Mouse (Mus musculus): Measurements from ENCODE around the gene Exosc5. TPM values are rescaled to one million over a fixed set of nuclear protein-coding genes. Genes with fewer than 3 reads are reported as not detected.
A peak's percentile ranks its signal among the peaks of the same experiment; 100 is the strongest.

The Exosc5 gene
- total RNA-seq, 4 experiments from 2014 or later, result 23.1 to 32.2 (median 27.5) TPM

- DNase-seq (ENCODE audit: low spot score in 2 of 2), result no peak
Measured at GRCm38 (mm10) chr7:25705801-25706251, 46.9 kb downstream of the Exosc5 start.

DNA sequence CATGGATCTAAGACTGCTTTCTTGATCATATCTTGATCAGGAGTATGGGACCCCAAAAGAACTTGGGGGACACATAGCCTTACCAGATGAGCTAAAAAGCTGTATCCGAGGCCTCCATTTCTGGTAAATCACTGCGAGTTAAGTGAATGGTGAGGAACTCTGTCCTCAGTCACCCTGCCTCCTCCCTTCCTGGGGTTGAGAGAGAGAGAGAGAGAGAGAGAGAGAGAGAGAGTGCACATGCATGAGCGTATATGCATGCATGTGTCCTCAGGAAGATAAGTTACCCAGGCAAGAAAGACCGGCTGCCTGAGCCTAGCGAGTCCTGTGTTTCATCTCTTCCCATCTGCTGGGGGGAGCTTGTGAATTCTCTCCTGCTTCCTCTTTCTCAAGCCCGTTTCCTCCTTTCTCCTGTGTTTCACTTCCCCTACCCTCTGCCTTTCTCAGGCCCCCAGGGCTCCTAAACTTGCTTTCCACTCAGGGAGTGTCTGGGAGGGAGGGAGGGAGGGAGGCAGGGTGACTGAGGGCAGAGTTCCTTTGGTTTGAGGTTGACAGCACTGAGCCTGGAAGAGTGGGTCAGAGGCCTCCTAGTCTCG lies 47.7 kb downstream of the Exosc5 start:
- no peak for DNase-seq (ENCODE audit: low spot score in 2 of 2)

DNA sequence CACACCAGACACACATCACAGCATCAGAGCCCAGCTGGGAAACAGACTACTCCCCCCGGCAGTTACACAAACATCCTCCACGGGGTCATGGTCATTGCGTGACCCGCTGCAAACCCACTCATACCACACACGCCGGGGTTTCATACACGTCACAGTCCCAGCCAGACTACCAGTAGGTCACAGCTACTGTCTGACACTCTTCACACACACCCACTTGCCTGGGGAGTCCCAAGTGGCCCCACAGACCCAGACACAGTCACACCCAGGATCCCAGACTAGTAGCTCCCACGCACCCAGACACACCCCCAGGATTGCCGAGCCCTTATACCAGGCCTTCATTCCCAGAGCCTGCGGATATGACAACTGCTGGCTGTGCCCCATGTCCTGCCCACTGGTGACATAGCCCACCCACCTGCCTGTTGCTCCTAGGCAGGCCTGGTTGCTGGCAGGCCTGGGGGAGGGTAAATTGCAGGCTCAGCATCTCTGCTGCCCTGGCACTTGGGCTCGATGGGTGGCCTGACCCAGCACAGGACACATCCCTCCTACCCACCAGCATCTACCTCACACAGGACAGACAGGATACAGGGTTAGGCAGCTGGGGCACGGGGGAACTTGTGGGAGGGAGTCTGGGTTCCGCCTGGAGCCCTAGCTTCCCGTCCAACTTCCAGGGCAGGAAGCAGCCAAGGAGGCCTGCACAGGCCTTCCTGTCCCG lies 48.8 kb downstream of the Exosc5 start:
- DNase-seq (ENCODE audit: low spot score in 2 of 2), result no peak

DNA sequence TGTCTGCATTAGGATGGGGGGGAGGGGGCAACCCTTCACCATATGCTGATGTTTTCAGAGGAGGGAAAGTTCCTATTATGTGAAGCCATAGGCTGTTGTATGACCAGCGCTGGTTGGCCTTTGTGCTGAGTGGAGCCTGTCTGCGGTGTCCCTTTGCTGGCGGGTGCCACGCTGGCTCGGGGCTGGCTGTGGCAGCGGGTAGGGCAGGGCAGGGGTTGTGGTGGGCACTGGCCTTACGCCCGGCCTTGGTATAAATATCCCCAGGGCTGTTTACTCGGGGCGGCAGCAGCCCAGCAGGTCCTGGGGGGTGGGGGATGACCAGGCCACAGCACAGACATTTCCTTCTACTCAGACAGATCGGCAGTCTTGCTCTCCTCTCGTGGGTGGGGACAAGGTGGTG lies 51.0 kb downstream of the Exosc5 start:
- no peak for DNase-seq (ENCODE audit: low spot score in 2 of 2)

GRCm38 (mm10) chr7:25710519-25711130 lies 51.7 kb downstream of the Exosc5 start:
- no peak for DNase-seq (ENCODE audit: low spot score in 2 of 2)

DNA sequence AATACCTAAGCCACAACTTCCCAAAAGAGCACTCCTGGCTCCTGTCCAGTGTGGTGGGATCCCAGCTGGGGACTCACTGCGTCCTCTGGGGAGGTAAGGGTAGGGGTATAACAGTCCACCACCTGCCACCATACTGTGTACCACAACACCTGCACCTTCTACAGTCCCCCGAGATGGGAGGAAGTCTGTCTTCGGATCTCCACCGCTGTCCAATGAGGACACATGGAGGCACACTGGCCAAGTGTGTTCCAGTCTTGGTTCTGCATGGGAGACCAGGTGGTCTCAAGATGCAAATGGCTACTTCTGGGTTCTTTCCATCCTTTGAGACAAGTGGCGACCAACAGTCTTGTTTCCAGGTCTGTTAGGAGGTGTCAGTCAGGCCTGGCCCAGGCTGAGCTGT lies 52.2 kb downstream of the Exosc5 start:
- DNase-seq (ENCODE audit: low spot score in 2 of 2), result no peak

- DNase-seq (ENCODE audit: low spot score in 2 of 2), result no peak
Measured at GRCm38 (mm10) chr7:25711731-25712197, 52.8 kb downstream of the Exosc5 start.

GRCm38 (mm10) chr7:25712801-25713200 lies 53.8 kb downstream of the Exosc5 start:
- no peak for DNase-seq (ENCODE audit: low spot score in 2 of 2)

DNA sequence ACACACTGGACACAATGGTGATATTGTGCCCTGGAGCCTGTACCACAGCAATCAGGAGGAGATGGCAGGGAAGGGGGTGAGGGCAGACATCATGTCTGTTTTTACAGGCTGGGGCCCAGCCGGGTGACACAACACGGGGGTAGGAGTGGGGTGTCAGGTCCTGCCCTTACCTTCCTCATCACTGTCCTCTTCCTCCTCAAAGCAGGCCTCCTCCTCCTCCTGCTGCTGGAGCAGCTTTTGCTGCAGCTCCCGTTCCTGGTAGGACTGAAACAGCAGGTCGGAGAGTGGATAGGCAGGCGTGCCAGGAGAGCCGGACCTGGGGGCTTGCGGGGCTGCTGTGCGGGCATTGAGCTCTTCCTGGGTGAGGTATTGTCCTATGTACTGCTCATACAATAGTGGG lies 55.6 kb downstream of the Exosc5 start:
- DNase-seq (ENCODE audit: low spot score in 2 of 2), result no peak

DNA sequence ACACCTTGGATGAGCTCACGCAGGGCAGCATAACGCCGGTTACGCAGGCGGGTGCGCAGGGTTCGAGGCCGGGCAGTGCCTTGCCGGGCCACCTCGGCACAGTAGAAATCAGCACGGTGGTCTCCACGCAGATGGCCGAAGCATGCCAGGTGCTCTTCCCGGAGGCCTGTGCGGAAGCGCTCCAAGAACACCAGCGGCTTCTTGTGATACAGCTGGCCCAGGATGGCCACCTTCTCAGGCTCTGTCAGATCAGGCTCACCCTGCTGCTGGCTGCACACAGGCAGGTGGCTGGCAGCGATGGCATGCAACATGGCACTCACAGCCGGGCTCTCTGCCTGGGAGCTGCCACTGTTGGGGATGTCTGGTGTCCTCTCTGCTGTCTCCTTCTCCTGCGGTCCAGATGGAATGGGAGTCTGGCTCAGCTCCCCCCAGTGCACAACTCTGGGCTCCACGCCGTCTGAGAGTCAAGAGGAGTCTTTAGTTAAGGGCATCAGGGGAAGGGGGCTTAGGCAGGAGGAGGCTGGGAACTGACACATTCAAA lies 56.8 kb downstream of the Exosc5 start:
- DNase-seq (ENCODE audit: low spot score in 2 of 2), result no peak

DNA sequence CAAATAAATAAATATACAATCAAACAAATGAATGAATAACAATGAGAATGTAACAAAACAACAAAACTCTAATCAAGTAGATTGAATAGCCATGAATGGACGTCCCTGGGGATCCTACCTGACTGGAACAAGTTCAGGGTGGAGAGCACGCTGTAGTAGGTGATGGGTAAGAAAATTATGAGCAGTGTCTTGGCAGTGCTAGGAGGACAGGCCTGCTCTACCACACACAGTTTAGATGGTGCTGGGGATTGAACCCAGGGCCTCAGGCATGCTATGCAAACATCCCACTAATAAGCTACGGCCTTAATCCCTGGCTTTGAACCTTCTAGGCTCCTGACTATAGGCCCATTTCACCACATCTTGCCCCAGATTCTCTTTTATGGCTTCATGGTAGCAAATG lies 58.5 kb downstream of the Exosc5 start:
- DNase-seq (ENCODE audit: low spot score in 2 of 2), result no peak

- DNase-seq (ENCODE audit: low spot score in 2 of 2), result peak; percentile 93 to 97
Measured at GRCm38 (mm10) chr7:25718788-25719417, 59.9 kb downstream of the Exosc5 start, which contains the start of gene Ccdc97. Ccdc97 (minus strand) TSS chr7:25719088.

- DNase-seq (ENCODE audit: low spot score in 2 of 2), result peak in 1 of 2 experiments; percentile 82
Measured at GRCm38 (mm10) chr7:25719761-25720610, 61.0 kb downstream of the Exosc5 start.

DNA sequence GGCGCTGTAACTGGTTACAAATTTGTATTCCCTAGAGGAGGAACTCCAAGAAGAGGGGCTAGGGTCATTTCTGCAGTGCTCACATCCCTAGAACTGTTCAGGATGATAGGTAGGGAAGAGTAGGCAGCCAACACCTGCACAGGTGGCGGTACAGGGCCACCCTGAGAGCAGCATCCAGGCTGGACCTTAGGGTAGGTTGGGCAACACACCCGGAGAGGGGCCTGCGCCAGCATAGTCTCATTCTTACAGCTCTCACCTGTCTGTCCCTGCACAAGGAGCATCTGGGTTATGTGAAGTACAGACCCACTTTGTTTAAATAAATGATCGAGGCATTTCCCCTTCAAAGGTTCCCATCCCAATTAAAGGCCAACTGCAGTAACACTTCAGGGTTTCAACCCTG lies 61.8 kb downstream of the Exosc5 start:
- no peak for DNase-seq (ENCODE audit: low spot score in 2 of 2)

Other genes starting within 250 kb of the Exosc5 start
- gene Cxcl17, start 246.3 kb upstream of the Exosc5 start, total RNA-seq (2022), result not detected
- 1 to 10 TPM; 2.3 to 5.1 (median 2.8) TPM for gene Ceacam1, start 181.6 kb upstream of the Exosc5 start, total RNA-seq (2022)
- 1 to 10 TPM in 1 of 4 experiments, under 1 TPM in 3; 0.27 to 1.1 (median 0.37) TPM for gene Ceacam2, start 119.3 kb upstream of the Exosc5 start, total RNA-seq (2022)
- gene Erich4, start 43.3 kb upstream of the Exosc5 start, total RNA-seq (2022), result not detected
- 10 to 100 TPM; 49.8 to 61.0 (median 52.2) TPM for gene Dmac2, start 39.8 kb upstream of the Exosc5 start, total RNA-seq (2022)
- 1 to 10 TPM in 3 of 4 experiments, under 1 TPM in 1; 0.66 to 2.0 (median 1.7) TPM for gene B3gnt8, start 32.5 kb upstream of the Exosc5 start, total RNA-seq (2022)
- 10 to 100 TPM; 34.4 to 42.3 (median 39.3) TPM for gene Bckdha, start 183 bp upstream of the Exosc5 start, total RNA-seq (2022)
- gene Tmem91, start 16.0 kb downstream of the Exosc5 start, total RNA-seq (2022), result 10 to 100 TPM; 10.8 to 16.2 (median 15.1) TPM
- 10 to 100 TPM; 21.0 to 23.9 (median 21.8) TPM for gene B9d2, start 21.6 kb downstream of the Exosc5 start, total RNA-seq (2022)
- 10 to 100 TPM in 2 of 4 experiments, 1 to 10 TPM in 2; 7.2 to 26.4 (median 15.7) TPM for gene Tgfb1, start 27.8 kb downstream of the Exosc5 start, total RNA-seq (2022)
- 10 to 100 TPM; 60.6 to 64.6 (median 62.8) TPM for gene Ccdc97, start 59.9 kb downstream of the Exosc5 start, total RNA-seq (2022)
- gene Hnrnpul1, start 95.6 kb downstream of the Exosc5 start, total RNA-seq (2022), result 100 to 1,000 TPM in 3 of 4 experiments, 10 to 100 TPM in 1; 99.7 to 117 (median 108) TPM
- gene Axl, start 129.5 kb downstream of the Exosc5 start, total RNA-seq (2022), result 10 to 100 TPM; 40.7 to 75.5 (median 58.6) TPM
- 1 to 10 TPM; 1.6 to 3.4 (median 2.4) TPM for gene Cyp2s1, start 157.7 kb downstream of the Exosc5 start, total RNA-seq (2022)
- gene Cyp2b10, start 238.5 kb downstream of the Exosc5 start, total RNA-seq (2022), result under 1 TPM; 0.20 to 0.47 (median 0.34) TPM